Mouse (Mus musculus): ENCODE data around the gene AC153137.1. TPM values are rescaled to one million over a fixed set of nuclear protein-coding genes. Genes with fewer than 3 reads are reported as not detected.

AC153137.1 gene
- polyA plus RNA-seq, 1 experiment from 2014 or later: not detected

- Histone ChIP-seq H3K27me3 (ENCODE audit: control insufficient read depth, insufficient read depth, low read length) (no peaks in the 10 kb centered on the region), H3K4me1 (ENCODE audit: control insufficient read depth, insufficient read depth, low read length) (no peaks in the 10 kb centered on the region), H3K4me2 (ENCODE audit: low read depth, severe bottlenecking) (no peak overlapping the region), H3K27ac (replicated peaks; ENCODE audit: low read depth, low read length) (no peak overlapping the region), H3K36me3 (ENCODE audit: control insufficient read depth, insufficient read depth, low read length) (no peaks in the 10 kb centered on the region), H3K9me3 (ENCODE audit: control insufficient read depth, low read length) (no peaks in the 10 kb centered on the region), H3K9ac (ENCODE audit: low read length) (no peak overlapping the region), H3K4me3 (ENCODE audit: low read depth, low read length) (no peak overlapping the region)
- WGBS: 78% methylated on average over 2 of the region's 2 CpGs
- ATAC-seq (ENCODE audit: insufficient number of reproducible peaks, low FRiP score, low TSS enrichment, low read depth): no peak
- no peak for DNase-seq (ENCODE audit: low spot score)
Observed at GRCm38 (mm10) chr1:30930823-30931222, 46.9 kb downstream of the AC153137.1 start.

GRCm38 (mm10) chr1:30930194-30930593 lies 47.6 kb downstream of the AC153137.1 start:
- no peaks in the 10 kb centered on the region for H3K36me3 ChIP-seq (ENCODE audit: control insufficient read depth, insufficient read depth, low read length)
- 86% methylated on average over 2 of the region's 2 CpGs for WGBS
- no peak overlapping the region for H3K9ac ChIP-seq (ENCODE audit: low read length)
- no peak for DNase-seq (ENCODE audit: low spot score)
- H3K9me3 ChIP-seq (ENCODE audit: control insufficient read depth, low read length): no peaks in the 10 kb centered on the region
- H3K27me3 ChIP-seq (ENCODE audit: control insufficient read depth, insufficient read depth, low read length): no peaks in the 10 kb centered on the region
- ATAC-seq (ENCODE audit: insufficient number of reproducible peaks, low FRiP score, low TSS enrichment, low read depth): no peak
- H3K4me2 ChIP-seq (ENCODE audit: low read depth, severe bottlenecking): no peak overlapping the region
- H3K4me3 ChIP-seq (ENCODE audit: low read depth, low read length): no peak overlapping the region
- H3K27ac ChIP-seq (replicated peaks; ENCODE audit: low read depth, low read length): no peak overlapping the region
- H3K4me1 ChIP-seq (ENCODE audit: control insufficient read depth, insufficient read depth, low read length): no peaks in the 10 kb centered on the region

Other genes with a start within 250 kb of the AC153137.1 start
- 38.1 and 44.3 TPM in 2 replicates for gene Phf3, start 104.0 kb downstream of the AC153137.1 start, polyA plus RNA-seq (2014; fragmentation: Nextera tagmentation; extraction: Ambion mirVana)
- not detected in 2 replicates for gene Lgsn, start 198.4 kb upstream of the AC153137.1 start, polyA plus RNA-seq (2014; fragmentation: Nextera tagmentation; extraction: Ambion mirVana)
- not detected in 2 replicates for gene 4931428L18Rik, start 244.7 kb upstream of the AC153137.1 start, polyA plus RNA-seq (2014; fragmentation: Nextera tagmentation; extraction: Ambion mirVana)
- gene Pih1d3, start 244.9 kb upstream of the AC153137.1 start, polyA plus RNA-seq (2014; fragmentation: Nextera tagmentation; extraction: Ambion mirVana): not detected in 2 replicates